ENCODE assay signal across 8 mouse cellular contexts in the genomic region with DNA sequence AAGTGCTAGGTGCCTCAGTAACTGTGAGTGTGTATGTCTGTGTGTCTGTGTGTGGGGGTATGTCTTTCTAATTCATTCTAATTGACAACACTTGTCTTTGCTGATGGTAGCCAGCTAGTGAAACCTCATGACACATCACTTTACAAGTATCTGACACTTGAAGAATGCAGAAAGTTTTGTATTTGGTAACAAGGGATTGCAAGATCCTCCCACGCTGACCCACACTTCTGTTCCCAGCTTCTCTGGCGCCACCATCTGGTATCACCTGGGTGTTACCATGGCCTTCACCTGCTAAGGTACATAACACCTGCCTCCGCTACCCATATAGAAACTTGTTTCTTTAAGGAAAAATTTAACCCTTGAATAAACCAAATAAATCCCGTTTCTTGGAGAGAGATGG.
A peak's percentile ranks its signal among the peaks of the same experiment; 100 is the strongest.
DNase-seq lines count a peak whose midpoint lies in the region; ATAC-seq lines count a peak whose summit lies in the region.

No protein-coding gene starts in this region.

- H3K9me3 ChIP-seq in hindbrain, embryonic 10.5 days, result no peaks in the 10 kb centered on the region
- H3K9me3 ChIP-seq in hindbrain, embryonic 11.5 days (ENCODE audit: control insufficient read depth, low read length), result no peaks in the 10 kb centered on the region
- no peaks in the 10 kb centered on the region for H3K9me3 ChIP-seq in limb, embryonic 11.5 days (ENCODE audit: control insufficient read depth, low read length)
- no peaks in the 10 kb centered on the region for H3K9me3 ChIP-seq in intestine, embryonic 16.5 days (ENCODE audit: control insufficient read depth, low read length)

- H3K27me3 ChIP-seq in hindbrain, embryonic 10.5 days (ENCODE audit: insufficient read depth, poor library complexity, severe bottlenecking), result no peaks in the 10 kb centered on the region
- H3K27me3 ChIP-seq in hindbrain, embryonic 11.5 days (ENCODE audit: control insufficient read depth, insufficient read depth, low read length), result no peaks in the 10 kb centered on the region
- no peaks in the 10 kb centered on the region for H3K27me3 ChIP-seq in limb, embryonic 11.5 days (ENCODE audit: control insufficient read depth, insufficient read depth, low read length)
- no peaks in the 10 kb centered on the region for H3K27me3 ChIP-seq in intestine, embryonic 16.5 days (replicated peaks; ENCODE audit: control insufficient read depth, insufficient read depth, low read length)

- no peak overlapping the region for H3K4me2 ChIP-seq in hindbrain, embryonic 11.5 days (replicated peaks; ENCODE audit: low read depth, low read length)
- H3K4me2 ChIP-seq in limb, embryonic 11.5 days (ENCODE audit: low read depth, severe bottlenecking), result no peak overlapping the region
- H3K4me2 ChIP-seq in intestine, embryonic 16.5 days (ENCODE audit: low read depth, low read length), result no peak overlapping the region

- no peaks in the 10 kb centered on the region for H3K36me3 ChIP-seq in hindbrain, embryonic 10.5 days
- no peaks in the 10 kb centered on the region for H3K36me3 ChIP-seq in hindbrain, embryonic 11.5 days (ENCODE audit: control insufficient read depth, insufficient read depth, low read length)
- H3K36me3 ChIP-seq in limb, embryonic 11.5 days (ENCODE audit: control insufficient read depth, insufficient read depth, low read length), result no peaks in the 10 kb centered on the region
- no peaks in the 10 kb centered on the region for H3K36me3 ChIP-seq in intestine, embryonic 16.5 days (ENCODE audit: control insufficient read depth, insufficient read depth, low read length)

- H3K4me1 ChIP-seq in hindbrain, embryonic 10.5 days (replicated peaks), result peaks cover 12% of the 10 kb centered on the region
- no peaks in the 10 kb centered on the region for H3K4me1 ChIP-seq in hindbrain, embryonic 11.5 days (replicated peaks; ENCODE audit: control insufficient read depth, insufficient read depth, low read length)
- peaks cover 3% of the 10 kb centered on the region; the same call in 1 of the 2 replicates for H3K4me1 ChIP-seq in limb, embryonic 11.5 days (ENCODE audit: control insufficient read depth, insufficient read depth, low read length)
- H3K4me1 ChIP-seq in intestine, embryonic 16.5 days (ENCODE audit: control insufficient read depth, insufficient read depth, low read length), result peaks cover 34% of the 10 kb centered on the region

- H3K4me3 ChIP-seq in hindbrain, embryonic 10.5 days, result no peak overlapping the region
- H3K4me3 ChIP-seq in hindbrain, embryonic 11.5 days (ENCODE audit: low read depth, low read length), result no peak overlapping the region
- no peak overlapping the region for H3K4me3 ChIP-seq in limb, embryonic 11.5 days (ENCODE audit: low read depth, low read length)
- H3K4me3 ChIP-seq in intestine, embryonic 16.5 days (ENCODE audit: low read length), result no peak overlapping the region

- DNase-seq in hindbrain, embryonic 10.5 days (ENCODE audit: low spot score), result peak; percentile 20
- DNase-seq in hindbrain, embryonic 11.5 days (ENCODE audit: low spot score), result no peak
- peak; percentile 21 for DNase-seq in c-Kit-negative CD71-positive TER-119-positive erythroid progenitor cells, embryonic 14.5 days (ENCODE audit: low read depth, low spot score)
- DNase-seq in heart, adult 9 months (ENCODE audit: low spot score in 2 of 2), result peak; percentile 20 to 45
- DNase-seq in limb, embryonic 11.5 days (ENCODE audit: low spot score), result peak; percentile 56
- peak; percentile 63 to 81 for DNase-seq in spleen, postnatal 10 days (ENCODE audit: low spot score in 2 of 2)

- no peak overlapping the region for H3K27ac ChIP-seq in hindbrain, embryonic 10.5 days
- no peak overlapping the region for H3K27ac ChIP-seq in hindbrain, embryonic 11.5 days (ENCODE audit: low read depth, low read length)
- H3K27ac ChIP-seq in limb, embryonic 11.5 days (replicated peaks; ENCODE audit: low read depth, low read length), result no peak overlapping the region
- no peak overlapping the region for H3K27ac ChIP-seq in intestine, embryonic 16.5 days (ENCODE audit: low read length)

- H3K9ac ChIP-seq in hindbrain, embryonic 11.5 days (ENCODE audit: low read depth, low read length), result no peak overlapping the region
- no peak overlapping the region for H3K9ac ChIP-seq in limb, embryonic 11.5 days (ENCODE audit: low read length)
- no peak overlapping the region for H3K9ac ChIP-seq in intestine, embryonic 16.5 days (ENCODE audit: low read depth, low read length)

- no peak for ATAC-seq in hindbrain, embryonic 11.5 days (ENCODE audit: low FRiP score)
- peak; percentile 65 for ATAC-seq in CD4-positive, CD25-positive, alpha-beta regulatory T cell, adult 4 months
- no peak for ATAC-seq in limb, embryonic 11.5 days (ENCODE audit: insufficient number of reproducible peaks, low FRiP score, low TSS enrichment, low read depth)
- no peak for ATAC-seq in intestine, embryonic 16.5 days

- WGBS in hindbrain, embryonic 10.5 days, result 38% methylated on average over 4 of the region's 4 CpGs
- 35% methylated on average over 4 of the region's 4 CpGs for WGBS in hindbrain, embryonic 11.5 days
- 36% methylated on average over 4 of the region's 4 CpGs for WGBS in limb, embryonic 11.5 days
- 35% methylated on average over 4 of the region's 4 CpGs for WGBS in intestine, embryonic 16.5 days
